Mouse (Mus musculus) ES-Bruce4 (cell line): ENCODE measurements at regions not wholly inside any gene's neighbourhood (a gene's known extent, or its start where the extent isn't known, plus 50 kb on each side); places are given as distances from the start of the nearest gene placed in this dataset.

Experiments
- H3K27ac ChIP-seq: 2 replicates; pipeline ENCODE4 v1.5.1; 2012; ENCODE audit warnings: low read length, inconsistent platforms; ENCODE audit not compliant: insufficient read depth
- H3K27me3 ChIP-seq: 2 replicates; pipeline ENCODE4 v1.6.1; 2012; ENCODE audit warnings: mild to moderate bottlenecking, low read length, inconsistent platforms; ENCODE audit not compliant: control insufficient read depth, poor library complexity, insufficient read depth, severe bottlenecking
- H3K36me3 ChIP-seq: 2 replicates; pipeline ENCODE4 v1.6.1; 2012; ENCODE audit warnings: inconsistent platforms, mild to moderate bottlenecking, low read length, moderate library complexity; ENCODE audit not compliant: control insufficient read depth, poor library complexity, insufficient read depth, severe bottlenecking
- H3K4me1 ChIP-seq: one replicate; pipeline ENCODE4 v1.8.1; 2011; ENCODE audit warnings: low read length; ENCODE audit not compliant: control insufficient read depth, insufficient read depth
- H3K4me3 ChIP-seq: 2 replicates; pipeline ENCODE4 v1.5.1; 2011; ENCODE audit warnings: low read depth, mild to moderate bottlenecking, low read length
- H3K9ac ChIP-seq: 2 replicates; pipeline ENCODE4 v1.6.1; 2012; ENCODE audit warnings: low read depth, mild to moderate bottlenecking, inconsistent platforms; ENCODE audit not compliant: poor library complexity, severe bottlenecking
- H3K9me3 ChIP-seq: replicated peaks from 2 replicates; pipeline ENCODE4 v1.6.1; 2012; ENCODE audit warnings: mild to moderate bottlenecking, low read length, inconsistent platforms; ENCODE audit not compliant: control insufficient read depth, poor library complexity, insufficient read depth, severe bottlenecking
- CTCF ChIP-seq: IDR thresholded peaks from one replicate; pipeline ENCODE4 v1.8.1; 2011; ENCODE audit warnings: low read depth, low read length
- EP300 ChIP-seq: IDR thresholded peaks from 2 replicates; pipeline ENCODE4 v1.6.1; 2011; ENCODE audit warnings: low read depth, low read length; ENCODE audit not compliant: insufficient read depth
- POLR2A ChIP-seq: IDR thresholded peaks from one replicate; pipeline ENCODE4 v1.8.1; 2011; ENCODE audit warnings: low read length; ENCODE audit not compliant: insufficient read depth

GRCm38 (mm10) chr7:136058319-136058718, 342.2 kb upstream of the Mki67 start:
- H3K4me1 ChIP-seq = no peaks in the 10 kb centered on the region
- TF ChIP-seq EP300 = no peak
- no peak for TF ChIP-seq CTCF
- no peak for TF ChIP-seq POLR2A
- H3K9ac ChIP-seq = no peak overlapping the region
- H3K4me3 ChIP-seq = no peak overlapping the region
- no peaks in the 10 kb centered on the region for H3K36me3 ChIP-seq
- no peak overlapping the region for H3K27ac ChIP-seq
- no peaks in the 10 kb centered on the region for H3K9me3 ChIP-seq
- no peaks in the 10 kb centered on the region for H3K27me3 ChIP-seq

- Histone ChIP-seq H3K9ac (no peak overlapping the region), H3K27ac (no peak overlapping the region), H3K4me1 (no peaks in the 10 kb centered on the region), H3K9me3 (no peaks in the 10 kb centered on the region), H3K27me3 (no peaks in the 10 kb centered on the region), H3K4me3 (no peak overlapping the region), H3K36me3 (no peaks in the 10 kb centered on the region)
- TF ChIP-seq EP300 = no peak
- TF ChIP-seq POLR2A = no peak
- no peak for TF ChIP-seq CTCF
Observed at GRCm38 (mm10) chr7:136058751-136059681, 342.9 kb upstream of the Mki67 start.

- Histone ChIP-seq H3K27me3 (no peaks in the 10 kb centered on the region), H3K4me3 (no peak overlapping the region), H3K9ac (no peak overlapping the region), H3K9me3 (no peaks in the 10 kb centered on the region), H3K27ac (no peak overlapping the region), H3K4me1 (no peaks in the 10 kb centered on the region), H3K36me3 (no peaks in the 10 kb centered on the region)
- no peak for TF ChIP-seq EP300
- no peak for TF ChIP-seq CTCF
- TF ChIP-seq POLR2A = no peak
Observed at GRCm38 (mm10) chr7:136059896-136060295, 343.7 kb upstream of the Mki67 start.

GRCm38 (mm10) chr7:136060339-136061073, 344.3 kb upstream of the Mki67 start:
- Histone ChIP-seq H3K4me1 (no peaks in the 10 kb centered on the region), H3K27me3 (no peaks in the 10 kb centered on the region), H3K27ac (no peak overlapping the region), H3K9ac (no peak overlapping the region), H3K4me3 (no peak overlapping the region; the same call in 1 of the 2 replicates), H3K9me3 (no peaks in the 10 kb centered on the region), H3K36me3 (no peaks in the 10 kb centered on the region)
- TF ChIP-seq CTCF (peak; percentile 16), POLR2A (no peak)

GRCm38 (mm10) chr7:136062658-136063057, 346.5 kb upstream of the Mki67 start:
- TF ChIP-seq EP300 (no peak), POLR2A (no peak), CTCF (no peak)
- H3K36me3 ChIP-seq = no peaks in the 10 kb centered on the region
- H3K9ac ChIP-seq = no peak overlapping the region
- H3K27ac ChIP-seq = no peak overlapping the region
- no peaks in the 10 kb centered on the region for H3K27me3 ChIP-seq
- no peaks in the 10 kb centered on the region for H3K9me3 ChIP-seq
- H3K4me1 ChIP-seq = no peaks in the 10 kb centered on the region
- H3K4me3 ChIP-seq = no peak overlapping the region
